Mouse (Mus musculus): Measurements from ENCODE around the gene Gm21970. TPM values are rescaled to one million over a fixed set of nuclear protein-coding genes. Genes with fewer than 3 reads are reported as not detected.
"Not testable (repeated sequence)": the region's sequence is repeated elsewhere in the genome, so short reads cannot be mapped to it uniquely, and the experiment has no call there.

The Gm21970 gene
- polyA plus RNA-seq, 1 experiment from 2014 or later, result not detected

DNA sequence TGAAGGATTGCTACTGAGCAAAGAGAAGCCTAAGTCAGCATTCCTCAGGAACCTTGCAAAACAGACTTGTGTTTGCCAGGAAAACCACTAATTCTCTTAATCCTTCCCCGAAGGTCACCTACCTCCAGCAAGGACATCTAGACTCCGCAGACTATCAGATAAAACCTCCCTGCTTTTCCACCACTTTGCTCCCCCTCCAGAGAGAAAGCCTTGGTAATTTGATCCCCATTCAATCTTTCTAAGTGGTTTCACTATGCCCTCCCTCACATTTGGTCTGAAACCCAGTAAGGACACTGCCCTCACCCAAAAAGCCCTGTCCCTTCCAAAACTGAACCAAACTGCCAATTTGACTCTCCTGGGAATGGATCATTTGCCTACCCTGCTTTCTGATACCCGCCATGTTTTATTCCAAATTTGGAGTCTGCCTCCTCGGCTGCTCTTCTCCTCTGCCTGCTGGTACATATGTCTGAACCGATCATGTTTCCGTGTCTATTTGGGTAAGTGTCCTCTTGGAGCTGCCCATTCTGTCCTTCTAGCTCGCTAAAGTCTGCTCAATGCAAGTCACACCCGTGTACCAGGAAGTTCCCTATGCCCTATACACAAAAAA is 36.8 kb downstream of the Gm21970 start:
- no peaks in the 10 kb centered on the region for H3K27me3 ChIP-seq
- 77% methylated on average over 8 of the region's 8 CpGs for WGBS

DNA sequence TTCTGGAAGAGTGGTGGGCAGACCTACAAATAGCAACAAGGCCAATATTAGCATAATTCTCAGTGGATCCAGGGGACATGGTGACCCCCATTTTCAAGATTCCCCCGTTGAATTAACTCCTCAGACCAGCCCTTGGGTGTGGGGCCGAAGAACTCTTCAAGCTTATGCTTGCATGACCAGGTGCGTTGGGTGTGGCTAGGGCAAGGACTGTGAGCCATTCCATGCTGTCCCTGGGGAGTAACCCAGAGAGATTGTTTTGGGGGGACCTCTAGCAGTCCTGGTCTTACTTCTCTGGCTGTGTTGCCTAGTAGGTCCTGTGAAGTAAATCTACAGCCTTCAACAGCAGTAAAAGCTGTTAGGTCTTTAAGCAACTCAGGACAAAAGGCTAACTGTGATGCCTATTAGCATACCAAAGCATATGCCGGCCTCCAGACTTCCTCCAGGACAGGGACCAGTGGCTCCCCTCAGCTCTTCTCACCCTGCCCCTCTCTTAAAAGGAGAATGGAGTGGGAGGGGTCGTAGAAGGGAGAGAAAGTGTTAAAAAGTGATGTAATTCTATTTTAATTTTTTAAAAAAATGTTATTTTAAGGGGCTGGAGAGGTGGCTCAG is 41.3 kb downstream of the Gm21970 start:
- 37% methylated on average over 5 of the region's 5 CpGs for WGBS
- H3K4me3 ChIP-seq, result no peak overlapping the region
- H3K36me3 ChIP-seq, result no peaks in the 10 kb centered on the region
- H3K27ac ChIP-seq (replicated peaks), result no peak overlapping the region
- ATAC-seq (ENCODE audit: low FRiP score, low read depth), result no peak
- H3K4me2 ChIP-seq (replicated peaks), result no peak overlapping the region
- H3K4me1 ChIP-seq, result no peaks in the 10 kb centered on the region
- no peaks in the 10 kb centered on the region for H3K27me3 ChIP-seq
- H3K9ac ChIP-seq (replicated peaks), result no peak overlapping the region
- no peaks in the 10 kb centered on the region for H3K9me3 ChIP-seq

More for the DNA sequence above, 36.8 kb downstream of the Gm21970 start:
- H3K36me3 ChIP-seq, result no peaks in the 10 kb centered on the region
- no peak for ATAC-seq (ENCODE audit: low FRiP score, low read depth)
- no peaks in the 10 kb centered on the region for H3K9me3 ChIP-seq
- H3K9ac ChIP-seq (replicated peaks), result no peak overlapping the region
- no peak overlapping the region for H3K4me2 ChIP-seq (replicated peaks)
- no peak overlapping the region for H3K4me3 ChIP-seq
- H3K4me1 ChIP-seq, result no peaks in the 10 kb centered on the region
- no peak overlapping the region for H3K27ac ChIP-seq (replicated peaks)

DNA sequence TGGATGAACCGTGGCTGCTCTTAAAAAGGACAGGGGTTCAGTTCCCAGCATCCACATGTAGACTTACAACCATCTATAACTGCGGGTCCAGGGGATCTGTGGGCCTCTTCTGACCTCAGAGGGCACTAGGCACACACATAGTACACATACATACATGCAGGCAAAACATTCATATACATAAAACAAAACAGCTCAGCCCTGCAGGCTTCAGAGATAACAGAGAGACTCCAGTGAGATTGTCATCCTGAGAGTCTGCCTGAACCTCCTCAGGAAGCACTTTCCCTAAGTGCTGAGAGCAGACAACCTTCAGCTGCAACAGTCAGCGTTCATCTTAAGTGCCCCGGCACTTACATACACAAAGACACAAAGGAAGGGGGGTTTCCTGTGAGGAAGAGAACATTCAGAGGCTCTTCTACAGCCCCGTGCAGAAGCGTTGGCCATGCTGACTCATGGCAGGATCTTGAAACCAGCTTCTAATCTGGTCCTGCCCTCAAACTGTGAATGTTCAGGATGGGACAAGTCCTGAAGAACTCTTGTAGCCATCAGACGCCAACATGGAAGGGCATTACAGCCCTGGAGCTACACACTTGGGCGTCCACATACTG is 41.9 kb downstream of the Gm21970 start:
- Histone ChIP-seq H3K4me2 (replicated peaks) (no peak overlapping the region), H3K9me3 (no peaks in the 10 kb centered on the region), H3K4me1 (no peaks in the 10 kb centered on the region), H3K36me3 (no peaks in the 10 kb centered on the region), H3K4me3 (no peak overlapping the region), H3K27me3 (no peaks in the 10 kb centered on the region), H3K9ac (replicated peaks) (no peak overlapping the region), H3K27ac (replicated peaks) (no peak overlapping the region)
- 74% methylated on average over 8 of the region's 8 CpGs for WGBS
- ATAC-seq (ENCODE audit: low FRiP score, low read depth), result no peak

DNA sequence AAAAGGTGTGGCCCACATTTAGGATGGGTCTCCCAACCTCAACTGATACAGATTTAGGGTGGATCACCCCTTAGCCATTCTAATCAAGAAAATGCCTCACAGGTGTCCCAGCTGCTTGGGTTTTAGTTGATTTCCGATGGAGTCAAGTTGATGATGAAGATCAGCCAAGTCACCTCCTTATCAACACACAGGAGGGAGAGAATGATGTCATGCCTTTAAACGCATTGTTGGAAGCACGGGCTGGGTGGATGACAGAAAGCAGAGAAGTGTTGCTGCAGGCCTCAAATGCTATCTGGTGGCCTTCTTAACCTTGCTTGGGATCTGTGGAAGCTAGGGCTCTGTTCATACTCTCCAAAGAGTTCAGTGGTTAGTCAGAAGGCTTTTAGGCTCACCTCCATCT is 42.6 kb downstream of the Gm21970 start:
- no peak for ATAC-seq (ENCODE audit: low FRiP score, low read depth)
- WGBS, result 96% methylated on average over 3 of the region's 3 CpGs
- no peak overlapping the region for H3K4me2 ChIP-seq (replicated peaks)
- H3K27ac ChIP-seq (replicated peaks), result no peak overlapping the region
- no peak overlapping the region for H3K9ac ChIP-seq (replicated peaks)
- H3K9me3 ChIP-seq, result no peaks in the 10 kb centered on the region
- H3K4me3 ChIP-seq, result no peak overlapping the region
- no peaks in the 10 kb centered on the region for H3K36me3 ChIP-seq
- H3K27me3 ChIP-seq, result no peaks in the 10 kb centered on the region
- no peaks in the 10 kb centered on the region for H3K4me1 ChIP-seq

DNA sequence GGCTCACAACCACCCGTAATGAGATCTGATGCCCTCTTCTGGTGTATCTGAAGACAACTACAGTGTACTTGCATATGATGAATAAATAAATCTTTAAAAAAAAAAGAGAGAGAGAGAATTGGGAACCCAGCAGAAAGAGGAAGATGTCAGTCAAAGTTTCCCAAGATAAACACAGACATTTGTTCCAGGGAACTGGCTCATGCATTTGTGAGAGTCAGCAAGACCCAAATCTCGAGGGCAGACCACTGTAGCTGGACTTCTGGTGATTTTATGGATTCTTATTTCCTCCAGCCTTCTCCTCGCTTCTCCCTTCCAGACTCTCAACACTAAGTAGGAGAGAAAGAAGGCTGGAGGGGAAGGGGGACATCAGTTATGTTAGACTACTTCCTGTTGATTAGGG is 46.6 kb downstream of the Gm21970 start:
- Histone ChIP-seq H3K27ac (replicated peaks) (no peak overlapping the region), H3K27me3 (no peaks in the 10 kb centered on the region), H3K9ac (replicated peaks) (no peak overlapping the region), H3K4me1 (no peaks in the 10 kb centered on the region), H3K36me3 (no peaks in the 10 kb centered on the region), H3K4me3 (no peak overlapping the region), H3K9me3 (no peaks in the 10 kb centered on the region), H3K4me2 (replicated peaks) (no peak overlapping the region)
- ATAC-seq (ENCODE audit: low FRiP score, low read depth), result no peak
- WGBS, result 82% methylated on average over 3 of the region's 3 CpGs

DNA sequence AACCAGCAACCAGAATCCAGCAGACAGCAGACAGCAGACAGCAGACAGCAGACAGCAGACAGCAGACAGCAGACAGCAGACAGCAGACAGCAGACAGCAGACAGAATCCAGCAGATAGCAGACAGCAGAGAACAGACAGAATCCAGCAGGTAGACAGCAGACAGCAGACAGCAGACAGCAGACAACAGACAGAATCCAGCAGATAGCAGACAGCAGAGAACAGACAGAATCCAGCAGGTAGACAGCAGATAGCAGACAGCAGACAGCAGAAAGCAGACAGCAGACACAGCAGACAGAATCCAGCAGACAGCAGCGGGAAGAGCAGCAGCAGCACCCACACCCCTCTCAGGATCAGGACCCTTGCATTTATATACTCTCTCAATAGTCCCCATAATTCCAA is 47.1 kb downstream of the Gm21970 start:
- H3K27ac ChIP-seq (replicated peaks); H3K27me3 ChIP-seq; H3K4me2 ChIP-seq (replicated peaks); H3K4me1 ChIP-seq; H3K9ac ChIP-seq (replicated peaks); H3K4me3 ChIP-seq; H3K9me3 ChIP-seq; ATAC-seq (ENCODE audit: low FRiP score, low read depth); H3K36me3 ChIP-seq: not testable (repeated sequence)
- WGBS, result 73% methylated on average over 1 of the region's 1 CpGs

DNA sequence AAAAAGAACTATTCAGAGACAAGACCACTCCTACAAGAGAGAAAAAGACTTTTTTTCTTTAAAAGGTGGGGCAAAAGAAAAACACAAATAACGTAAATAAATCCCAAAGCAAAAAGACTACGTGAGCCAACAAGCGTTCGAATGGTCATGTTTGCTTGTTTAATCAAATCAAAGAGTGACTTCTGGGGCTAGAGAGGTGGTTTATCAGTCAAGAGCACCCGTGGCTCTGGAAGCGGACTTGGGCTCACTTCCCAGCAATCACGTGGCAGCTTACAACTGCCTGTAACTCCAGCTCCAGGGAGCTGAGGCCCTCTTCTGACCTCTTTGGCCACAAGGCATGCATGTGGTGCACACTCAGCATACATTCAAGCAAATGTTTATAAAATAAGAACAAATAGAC is 49.8 kb downstream of the Gm21970 start:
- Histone ChIP-seq H3K27me3 (no peaks in the 10 kb centered on the region), H3K36me3 (no peaks in the 10 kb centered on the region), H3K9ac (replicated peaks) (no peak overlapping the region), H3K4me2 (replicated peaks) (no peak overlapping the region), H3K9me3 (no peaks in the 10 kb centered on the region), H3K27ac (replicated peaks) (no peak overlapping the region), H3K4me1 (no peaks in the 10 kb centered on the region), H3K4me3 (no peak overlapping the region)
- 68% methylated on average over 7 of the region's 7 CpGs for WGBS
- no peak for ATAC-seq (ENCODE audit: low FRiP score, low read depth)

DNA sequence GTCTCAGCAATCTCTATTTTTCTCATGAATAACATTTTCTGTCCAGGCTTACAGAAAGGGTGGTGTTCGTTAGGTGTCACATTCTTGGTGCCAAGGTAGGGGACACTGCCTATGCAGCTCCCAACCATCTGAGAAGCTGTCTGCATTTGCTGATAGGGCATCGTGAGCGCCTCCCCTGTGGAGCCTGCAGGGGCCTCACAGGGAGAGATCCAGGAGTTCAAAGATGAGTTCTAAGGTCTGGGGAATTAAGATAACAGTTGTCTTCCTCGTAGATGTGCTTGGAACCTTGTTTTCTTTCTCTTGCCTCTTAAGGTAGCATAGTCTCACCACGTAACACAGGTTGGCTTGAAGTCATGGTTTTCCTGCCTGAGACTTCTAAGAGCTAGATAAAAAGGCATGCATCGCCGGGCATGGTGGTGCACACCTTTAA is 50.3 kb downstream of the Gm21970 start:
- no peak for ATAC-seq (ENCODE audit: low FRiP score, low read depth)

DNA sequence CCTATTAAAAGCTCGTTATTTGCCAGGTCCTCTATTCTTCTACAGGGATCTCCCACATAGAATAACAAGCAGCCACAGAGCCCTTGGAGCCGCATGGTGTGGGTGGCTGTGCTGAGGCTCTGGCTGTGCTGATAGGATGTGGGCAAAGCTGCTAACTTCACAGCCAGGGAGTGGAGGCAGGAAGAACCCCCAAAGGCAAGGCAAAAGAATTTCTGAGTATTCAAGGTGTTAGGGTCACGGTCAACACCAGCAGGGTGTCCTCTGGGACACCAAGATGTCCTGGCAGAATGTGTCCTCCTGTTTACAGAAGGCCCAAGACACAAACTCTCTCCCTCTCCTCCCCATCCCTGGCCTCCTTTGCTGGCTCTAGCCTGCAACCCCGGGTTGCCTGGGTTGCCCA is 50.9 kb downstream of the Gm21970 start:
- 81% methylated on average over 4 of the region's 4 CpGs for WGBS
- H3K4me2 ChIP-seq (replicated peaks), result no peak overlapping the region
- H3K36me3 ChIP-seq, result no peaks in the 10 kb centered on the region
- no peak overlapping the region for H3K9ac ChIP-seq (replicated peaks)
- no peaks in the 10 kb centered on the region for H3K27me3 ChIP-seq
- H3K27ac ChIP-seq (replicated peaks), result no peak overlapping the region
- H3K4me1 ChIP-seq, result no peaks in the 10 kb centered on the region
- H3K9me3 ChIP-seq, result no peaks in the 10 kb centered on the region
- ATAC-seq (ENCODE audit: low FRiP score, low read depth), result no peak
- no peak overlapping the region for H3K4me3 ChIP-seq

More for the DNA sequence above, 50.3 kb downstream of the Gm21970 start:
- no peak overlapping the region for H3K9ac ChIP-seq (replicated peaks)
- no peaks in the 10 kb centered on the region for H3K27me3 ChIP-seq
- H3K4me1 ChIP-seq, result no peaks in the 10 kb centered on the region
- H3K27ac ChIP-seq (replicated peaks), result no peak overlapping the region
- no peaks in the 10 kb centered on the region for H3K9me3 ChIP-seq
- no peaks in the 10 kb centered on the region for H3K36me3 ChIP-seq
- 82% methylated on average over 7 of the region's 7 CpGs for WGBS
- no peak overlapping the region for H3K4me3 ChIP-seq
- H3K4me2 ChIP-seq (replicated peaks), result no peak overlapping the region

DNA sequence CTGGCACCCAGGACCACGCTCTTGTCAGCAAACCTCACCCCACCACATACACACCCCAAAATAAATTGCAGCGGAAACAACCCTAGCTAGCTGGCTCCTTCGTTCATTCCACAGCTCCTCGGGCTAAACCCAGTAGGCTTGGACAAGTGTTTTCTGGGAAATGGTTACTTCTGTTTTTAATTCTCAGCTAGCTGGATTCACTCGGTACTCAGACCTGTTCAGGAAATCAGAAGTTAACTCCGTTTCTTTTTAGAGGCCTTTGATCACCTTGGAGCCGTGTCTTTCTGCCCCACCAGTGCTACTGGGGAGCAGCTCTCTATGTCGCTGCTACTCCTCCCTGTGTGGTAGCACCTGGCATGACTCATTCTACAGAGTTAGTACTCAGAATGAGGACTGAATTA is 51.7 kb downstream of the Gm21970 start:
- Histone ChIP-seq H3K4me1 (no peaks in the 10 kb centered on the region), H3K9ac (replicated peaks) (no peak overlapping the region), H3K27ac (replicated peaks) (no peak overlapping the region), H3K9me3 (no peaks in the 10 kb centered on the region), H3K27me3 (no peaks in the 10 kb centered on the region), H3K4me2 (replicated peaks) (no peak overlapping the region), H3K4me3 (no peak overlapping the region), H3K36me3 (no peaks in the 10 kb centered on the region)
- WGBS, result 83% methylated on average over 8 of the region's 8 CpGs
- no peak for ATAC-seq (ENCODE audit: low FRiP score, low read depth)

DNA sequence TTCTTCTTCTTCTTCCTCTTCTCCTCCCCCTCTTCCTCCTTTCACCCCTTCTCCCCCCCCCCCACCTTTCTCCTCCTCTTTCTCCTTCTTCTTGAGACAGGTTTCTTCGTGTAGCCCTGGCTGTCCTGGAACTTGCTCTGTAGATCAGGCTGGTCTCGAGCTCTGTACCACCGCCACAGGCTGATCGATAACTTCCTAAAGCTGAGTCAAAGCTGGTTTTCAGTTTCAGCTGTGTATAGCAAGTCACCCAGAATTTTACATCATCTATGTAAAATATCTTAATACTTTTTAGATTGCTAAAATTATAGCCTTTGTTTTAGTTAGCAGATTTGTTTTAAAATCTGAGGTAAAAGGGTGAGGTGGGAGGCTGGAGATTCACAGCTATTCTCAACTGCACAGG is 53.3 kb downstream of the Gm21970 start:
- Histone ChIP-seq H3K36me3 (no peaks in the 10 kb centered on the region), H3K4me1 (no peaks in the 10 kb centered on the region), H3K9me3 (no peaks in the 10 kb centered on the region), H3K9ac (replicated peaks) (no peak overlapping the region), H3K27ac (replicated peaks) (no peak overlapping the region), H3K4me3 (no peak overlapping the region), H3K4me2 (replicated peaks) (no peak overlapping the region), H3K27me3 (no peaks in the 10 kb centered on the region)
- ATAC-seq (ENCODE audit: low FRiP score, low read depth), result no peak
- WGBS, result 89% methylated on average over 4 of the region's 4 CpGs

DNA sequence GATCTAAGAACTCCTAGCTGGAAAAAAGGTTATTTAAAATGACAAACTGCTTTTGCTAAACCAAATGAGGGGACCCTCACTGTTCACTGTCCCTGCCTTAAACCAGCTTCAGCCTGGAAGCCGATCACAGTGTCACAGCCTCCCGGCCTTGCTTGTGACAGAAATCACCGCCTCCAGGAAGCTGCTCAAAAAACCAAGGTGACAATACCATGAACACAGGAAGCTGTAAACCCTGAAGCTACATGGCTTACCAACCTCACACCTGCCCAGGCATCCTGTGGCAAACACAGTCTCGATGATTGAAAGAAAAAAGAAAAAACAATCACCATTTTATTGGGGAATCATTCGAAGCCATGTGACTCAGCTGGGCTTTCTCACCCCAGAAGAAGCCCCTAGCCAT is 54.0 kb downstream of the Gm21970 start:
- Histone ChIP-seq H3K4me3 (no peak overlapping the region), H3K27ac (replicated peaks) (no peak overlapping the region), H3K9me3 (no peaks in the 10 kb centered on the region), H3K36me3 (no peaks in the 10 kb centered on the region), H3K4me2 (replicated peaks) (no peak overlapping the region), H3K27me3 (no peaks in the 10 kb centered on the region), H3K9ac (replicated peaks) (no peak overlapping the region), H3K4me1 (no peaks in the 10 kb centered on the region)
- WGBS, result 91% methylated on average over 5 of the region's 5 CpGs
- no peak for ATAC-seq (ENCODE audit: low FRiP score, low read depth)

All from midbrain, embryonic 12.5 days (tissue).